Mouse (Mus musculus) forebrain, embryonic 11.5 days (tissue): ENCODE results near the gene Tyrp1. TPM values are rescaled to one million over a fixed set of nuclear protein-coding genes. Genes with fewer than 3 reads are reported as not detected.

Source experiments
- ATAC-seq: fragments of 200-750 bp; cut with Nextera tagmentation; replicated peaks from 2 replicates; pipeline ENCODE4 v1.8.0; 2017; ENCODE audit warnings: moderate TSS enrichment; ENCODE audit not compliant: low FRiP score
- DNase-seq: peaks from one replicate; pipeline ENCODE4 v3.0.0-alpha.2; 2017; ENCODE audit warnings: low spot score
- H3K27ac ChIP-seq: fragments of 300-500 bp; sonication (generic); 2 replicates; pipeline ENCODE4 v1.5.1; 2014; ENCODE audit warnings: low read depth, low read length
- H3K27me3 ChIP-seq: fragments of 300-500 bp; sonication (generic); 2 replicates; pipeline ENCODE4 v1.6.1; 2014; ENCODE audit warnings: mild to moderate bottlenecking, low read length, mixed read lengths; ENCODE audit not compliant: control insufficient read depth, insufficient read depth
- H3K36me3 ChIP-seq: fragments of 300-500 bp; sonication (generic); 2 replicates; pipeline ENCODE4 v1.6.1; 2014; ENCODE audit warnings: mild to moderate bottlenecking, low read length, moderate library complexity, mixed read lengths; ENCODE audit not compliant: control insufficient read depth, insufficient read depth
- H3K4me1 ChIP-seq: fragments of 300-500 bp; sonication (generic); replicated peaks from 2 replicates; pipeline ENCODE4 v1.6.1; 2014; ENCODE audit warnings: low read length, mixed read lengths; ENCODE audit not compliant: control insufficient read depth, insufficient read depth
- H3K4me2 ChIP-seq: fragments of 300-500 bp; sonication (generic); 2 replicates; pipeline ENCODE4 v1.6.1; 2014; ENCODE audit warnings: low read depth, mild to moderate bottlenecking, low read length, moderate library complexity, mixed read lengths; ENCODE audit not compliant: severe bottlenecking
- H3K4me3 ChIP-seq: fragments of 300-500 bp; sonication (generic); 2 replicates; pipeline ENCODE4 v1.5.1; 2014; ENCODE audit warnings: low read depth, low read length
- H3K9ac ChIP-seq: fragments of 300-500 bp; sonication (generic); 2 replicates; pipeline ENCODE4 v1.6.1; 2014; ENCODE audit warnings: low read length
- H3K9me3 ChIP-seq: fragments of 300-500 bp; sonication (generic); 2 replicates; pipeline ENCODE4 v1.6.1; 2016; ENCODE audit warnings: low read length, mixed read lengths; ENCODE audit not compliant: control insufficient read depth
- WGBS: fragments of 180-500 bp; shearing (Covaris S2); extraction: QIAGEN DNeasy Blood & Tissue Kit; methylation state at CpG from one replicate; pipeline ENCODE4 v1.1.7; 2014; 5-methylcytosine and 5-hydroxymethylcytosine counted together
- polyA plus RNA-seq: library from polyadenylated mRNA; unstranded; fragments of >200 nt; fragmentation: Nextera tagmentation; extraction: Ambion mirVana; gene quantifications from 2 replicates; pipeline ENCODE4 v1.2.1, GENCODE M21; 2014

Tyrp1 gene
- polyA plus RNA-seq, 1 experiment from 2014 or later = 0.11 TPM

DNA sequence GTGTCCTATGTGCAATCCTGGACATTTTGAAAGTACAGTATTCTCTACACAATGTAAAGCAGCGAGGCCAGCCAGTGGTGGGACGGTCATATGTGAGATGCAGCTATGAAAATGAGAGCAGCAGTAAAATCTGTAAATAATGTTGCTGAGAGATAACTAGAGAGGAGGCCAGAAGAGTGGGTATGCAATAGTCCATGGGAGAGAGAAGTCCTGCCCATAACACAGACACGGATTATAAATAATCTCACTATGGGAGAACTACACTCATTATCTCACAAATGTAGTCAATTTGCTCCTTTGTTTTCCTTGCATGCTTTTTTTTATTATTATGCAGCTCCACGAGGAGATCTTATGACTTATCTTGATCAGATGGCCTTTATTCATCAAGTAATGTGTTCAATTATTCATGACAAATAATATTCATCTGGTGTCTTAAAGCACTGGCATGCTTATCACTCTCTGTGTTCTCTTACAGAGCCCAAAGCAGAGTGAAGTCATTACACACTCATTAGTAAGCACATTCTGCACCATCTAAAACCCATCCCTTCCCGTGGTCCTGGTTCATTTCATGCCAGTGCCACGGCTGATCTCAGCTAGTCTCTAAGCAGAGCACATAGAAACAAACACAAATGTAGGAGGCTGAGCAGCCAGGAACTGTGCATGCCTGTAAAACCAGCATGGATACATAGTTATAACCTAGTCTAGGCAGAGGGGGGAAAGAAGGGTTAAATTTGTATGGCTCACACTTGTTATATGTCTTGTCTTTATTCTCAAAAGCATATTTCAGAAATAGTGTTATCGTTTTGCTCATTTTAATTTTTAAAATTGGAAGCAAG is 18.9 kb downstream of the Tyrp1 start:
- ATAC-seq = no peak
- no peaks in the 10 kb centered on the region for H3K27me3 ChIP-seq
- WGBS = 81% methylated on average over 7 of the region's 7 CpGs

DNA sequence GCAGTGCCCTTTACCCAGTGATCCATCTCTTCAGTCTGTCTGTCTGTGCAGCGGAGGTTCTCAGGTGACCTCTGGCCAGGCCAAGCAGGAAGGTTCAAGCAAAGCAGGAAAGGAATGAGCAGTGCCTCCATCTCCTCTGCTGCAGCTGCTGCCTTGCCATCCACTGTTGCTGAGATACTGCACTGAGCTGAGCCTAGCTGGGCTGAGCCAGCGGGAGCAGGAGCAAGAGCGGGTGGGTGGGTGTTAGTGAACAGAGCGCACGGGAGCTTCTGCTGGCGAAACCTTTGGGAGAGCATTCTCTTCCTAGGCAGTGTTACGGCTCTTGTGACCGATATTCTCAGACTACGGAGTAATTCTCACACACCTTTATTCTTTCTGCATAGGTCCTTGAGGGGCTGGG is 21.6 kb downstream of the Tyrp1 start:
- DNase-seq = no peak
- no peaks in the 10 kb centered on the region for H3K27me3 ChIP-seq
- no peak overlapping the region for H3K4me2 ChIP-seq
- H3K9me3 ChIP-seq = no peaks in the 10 kb centered on the region
- H3K4me3 ChIP-seq = no peak overlapping the region
- 77% methylated on average over 9 of the region's 9 CpGs for WGBS
- 0 out of 2 replicates have a peak, but pooled peaks cover 2% of the 10 kb centered on the region for H3K4me1 ChIP-seq
- H3K9ac ChIP-seq = no peak overlapping the region
- H3K27ac ChIP-seq = no peak overlapping the region
- H3K36me3 ChIP-seq = no peaks in the 10 kb centered on the region
- peak; percentile 55; the same call in 1 of the 2 replicates for ATAC-seq

More for the DNA sequence above, 18.9 kb downstream of the Tyrp1 start:
- no peak for DNase-seq
- Histone ChIP-seq H3K36me3 (no peaks in the 10 kb centered on the region), H3K4me3 (no peak overlapping the region), H3K9ac (no peak overlapping the region), H3K4me2 (no peak overlapping the region), H3K4me1 (0 out of 2 replicates have a peak, but pooled peaks cover 2% of the 10 kb centered on the region), H3K27ac (no peak overlapping the region), H3K9me3 (no peaks in the 10 kb centered on the region)

DNA sequence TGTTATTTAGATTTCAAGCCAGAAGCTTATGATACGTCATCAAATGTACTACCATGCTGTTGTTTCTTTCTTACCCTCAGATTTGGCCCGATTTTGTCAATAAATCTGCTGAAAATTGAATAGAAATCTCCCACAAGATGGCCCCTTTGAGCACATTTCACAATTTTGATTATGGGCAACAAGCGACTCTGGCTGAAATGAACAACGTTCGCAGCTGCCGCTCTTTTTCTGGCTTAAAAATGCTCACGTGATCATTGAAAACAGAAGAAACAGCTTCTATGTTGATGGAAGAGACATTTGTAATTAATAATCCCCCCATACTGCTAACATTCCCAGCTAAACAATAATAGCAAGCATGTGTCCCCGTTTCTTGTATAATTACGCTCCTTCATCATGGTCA is 29.0 kb downstream of the Tyrp1 start:
- Histone ChIP-seq H3K27ac (no peak overlapping the region), H3K4me2 (no peak overlapping the region), H3K27me3 (no peaks in the 10 kb centered on the region), H3K9ac (no peak overlapping the region), H3K9me3 (no peaks in the 10 kb centered on the region), H3K36me3 (no peaks in the 10 kb centered on the region), H3K4me3 (no peak overlapping the region), H3K4me1 (no peaks in the 10 kb centered on the region)
- WGBS = 85% methylated on average over 9 of the region's 9 CpGs
- DNase-seq (no peak), ATAC-seq (no peak)

- Histone ChIP-seq H3K4me3 (no peak overlapping the region), H3K4me1 (no peaks in the 10 kb centered on the region), H3K9ac (no peak overlapping the region), H3K27ac (no peak overlapping the region), H3K27me3 (no peaks in the 10 kb centered on the region), H3K4me2 (no peak overlapping the region), H3K36me3 (no peaks in the 10 kb centered on the region), H3K9me3 (no peaks in the 10 kb centered on the region)
- DNase-seq (no peak), ATAC-seq (no peak)
- whole genome bisulfite sequencing = 71% methylated on average over 7 of the region's 7 CpGs
These were observed 30.0 kb downstream of the Tyrp1 start for GRCm38 (mm10) chr4:80863906-80864305.

- peak; percentile 68 for DNase-seq
- Histone ChIP-seq H3K27ac (no peak overlapping the region), H3K9ac (peak overlapping the region; percentile 3; the same call in 1 of the 2 replicates), H3K36me3 (no peaks in the 10 kb centered on the region), H3K9me3 (no peaks in the 10 kb centered on the region), H3K4me3 (peak overlapping the region; percentile 15; the same call in 1 of the 2 replicates), H3K27me3 (no peaks in the 10 kb centered on the region), H3K4me2 (peak overlapping the region; percentile 51), H3K4me1 (no peaks in the 10 kb centered on the region)
- peak; percentile 79 for ATAC-seq
- WGBS = under 1% methylated on average over 17 of the region's 17 CpGs
These were observed 30.6 kb downstream of the Tyrp1 start for GRCm38 (mm10) chr4:80864511-80864922.

- H3K36me3 ChIP-seq = no peaks in the 10 kb centered on the region
- 34% methylated on average over 5 of the region's 5 CpGs for WGBS
- H3K9me3 ChIP-seq = no peaks in the 10 kb centered on the region
- no peak for DNase-seq
- 0 out of 2 replicates have a peak, but pooled peaks have one; percentile 61 for ATAC-seq
- no peak overlapping the region for H3K4me3 ChIP-seq
- no peak overlapping the region for H3K9ac ChIP-seq
- H3K4me2 ChIP-seq = no peak overlapping the region
- no peaks in the 10 kb centered on the region for H3K27me3 ChIP-seq
- no peak overlapping the region for H3K27ac ChIP-seq
- H3K4me1 ChIP-seq = no peaks in the 10 kb centered on the region
These were observed 32.1 kb downstream of the Tyrp1 start for GRCm38 (mm10) chr4:80866065-80866464.

- Histone ChIP-seq H3K27ac (no peak overlapping the region), H3K4me1 (no peaks in the 10 kb centered on the region), H3K9ac (no peak overlapping the region), H3K4me3 (no peak overlapping the region), H3K4me2 (no peak overlapping the region), H3K27me3 (no peaks in the 10 kb centered on the region), H3K9me3 (no peaks in the 10 kb centered on the region), H3K36me3 (no peaks in the 10 kb centered on the region)
- ATAC-seq (no peak), DNase-seq (no peak)
- WGBS = 57% methylated on average over 2 of the region's 2 CpGs
These were observed 35.7 kb downstream of the Tyrp1 start for GRCm38 (mm10) chr4:80869598-80869997.

DNA sequence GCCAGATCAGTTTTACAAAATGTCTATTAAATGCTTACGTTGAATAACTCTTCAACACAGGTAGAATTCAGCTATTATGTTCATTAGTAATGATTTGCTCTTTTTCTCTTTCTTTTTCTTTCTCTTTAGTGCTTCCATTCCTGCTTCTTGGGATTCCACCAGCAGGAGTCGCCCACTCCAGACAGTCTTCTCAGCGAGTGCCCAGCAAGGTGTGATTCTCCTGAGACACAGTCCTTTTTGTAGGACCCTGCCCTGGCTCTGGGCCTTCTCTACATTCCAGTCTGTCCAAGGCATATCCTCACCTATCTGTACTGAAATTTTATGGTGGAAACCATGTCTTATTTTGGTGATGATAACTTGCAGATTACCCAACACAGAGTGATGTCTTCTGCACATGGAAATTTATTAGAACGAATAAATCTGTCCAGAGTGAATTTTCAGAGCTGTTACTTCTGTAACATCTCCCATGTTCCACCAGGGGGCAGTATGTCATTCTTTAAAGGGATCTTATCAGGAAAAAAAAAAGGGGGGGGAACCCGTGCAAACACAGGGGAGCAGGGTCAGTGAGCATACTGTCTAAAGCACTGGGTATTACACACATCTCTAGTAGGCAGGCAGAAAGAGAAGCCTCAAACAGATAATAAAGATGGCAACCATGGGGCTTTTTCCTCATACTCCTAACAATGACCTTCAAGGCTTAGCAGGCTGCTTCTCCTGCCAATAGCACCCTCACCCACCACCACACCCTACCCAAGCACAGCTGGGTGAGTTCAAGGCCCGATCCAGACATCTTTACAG is 39.1 kb downstream of the Tyrp1 start:
- Histone ChIP-seq H3K9ac (no peak overlapping the region), H3K27ac (no peak overlapping the region), H3K27me3 (no peaks in the 10 kb centered on the region), H3K4me1 (no peaks in the 10 kb centered on the region), H3K4me2 (no peak overlapping the region), H3K36me3 (no peaks in the 10 kb centered on the region), H3K4me3 (no peak overlapping the region), H3K9me3 (no peaks in the 10 kb centered on the region)
- 37% methylated on average over 6 of the region's 6 CpGs for WGBS
- DNase-seq (no peak), ATAC-seq (no peak)
